Mouse (Mus musculus): Measurements from ENCODE around the gene Foxred1. TPM values are rescaled to one million over a fixed set of nuclear protein-coding genes. Genes with fewer than 3 reads are reported as not detected.

Foxred1 gene
- polyA plus RNA-seq, 1 experiment from 2014 or later: 37.0 TPM

DNA sequence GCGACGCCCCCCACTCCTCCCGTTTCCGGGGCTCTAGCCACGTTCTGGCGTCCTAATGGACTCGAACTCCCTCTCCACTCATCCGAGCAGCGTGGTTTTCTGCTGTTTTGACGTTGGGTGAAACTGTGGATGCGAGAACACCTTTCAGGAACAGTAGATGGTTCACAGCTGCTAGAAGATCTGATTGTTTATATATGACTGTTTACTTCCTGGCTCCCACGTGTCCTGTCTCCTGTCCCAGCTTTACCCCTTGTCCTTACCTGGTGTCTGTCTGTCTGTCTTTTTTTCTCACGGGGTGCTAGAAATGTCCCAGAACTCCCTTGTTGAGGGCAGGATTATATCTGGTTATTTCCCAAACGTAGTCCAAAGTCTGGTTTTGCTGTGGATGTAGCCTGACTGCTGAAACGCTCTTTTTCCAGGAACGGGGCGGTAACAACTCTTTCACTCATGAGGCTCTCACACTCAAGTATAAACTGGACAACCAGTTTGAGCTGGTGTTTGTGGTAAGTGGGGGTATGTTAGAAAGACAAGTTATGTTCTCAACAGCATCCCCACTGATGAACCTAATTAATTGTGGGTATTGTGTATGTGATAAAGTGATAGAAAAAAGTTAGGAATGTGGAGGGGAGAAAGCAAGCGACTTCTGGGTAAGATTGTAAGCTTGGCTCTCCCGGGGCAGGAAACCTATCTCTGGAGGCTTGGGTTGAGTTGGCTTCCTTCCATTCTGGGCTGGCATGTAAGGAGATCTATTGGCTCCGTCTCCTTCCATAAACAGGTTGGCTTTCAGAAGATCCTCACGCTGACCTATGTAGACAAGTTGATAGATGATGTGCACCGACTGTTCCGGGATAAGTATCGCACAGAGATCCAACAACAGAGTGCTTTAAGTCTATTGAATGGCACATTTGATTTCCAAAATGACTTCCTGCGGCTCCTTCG, 987 bp upstream of the Foxred1 start:
- 32% methylated on average over 26 of the region's 26 CpGs for WGBS
- ATAC-seq (ENCODE audit: insufficient number of reproducible peaks, low FRiP score, low TSS enrichment, low read depth): no peak
- Histone ChIP-seq H3K4me2 (peak overlapping the region; percentile 74), H3K9me3 (no peaks in the 10 kb centered on the region), H3K4me1 (peaks cover 17% of the 10 kb centered on the region), H3K36me3 (peaks cover 68% of the 10 kb centered on the region), H3K27me3 (no peaks in the 10 kb centered on the region), H3K27ac (peak overlapping the region; percentile 82), H3K9ac (peak overlapping the region; percentile 78), H3K4me3 (peak overlapping the region; percentile 83)

DNA sequence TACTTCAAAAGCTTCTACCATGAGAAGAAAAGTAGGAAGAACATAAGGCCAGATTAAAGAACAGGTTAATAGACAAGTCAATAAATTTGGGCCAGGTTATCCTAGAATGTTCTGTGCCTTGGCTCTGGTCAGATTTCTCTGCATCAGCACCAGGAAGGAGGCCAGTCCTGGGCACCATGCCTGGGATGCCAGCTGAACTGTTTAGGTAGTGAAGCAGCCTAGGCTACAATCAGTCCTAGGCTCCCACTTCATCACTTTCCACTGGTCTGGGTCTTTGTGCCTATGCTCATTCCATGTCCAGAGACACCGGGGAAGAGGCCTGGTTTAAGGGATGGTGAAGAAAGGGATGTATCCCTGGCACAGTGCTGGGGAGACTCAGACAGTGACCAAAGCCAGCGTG, 6.4 kb downstream of the Foxred1 start:
- Histone ChIP-seq H3K4me3 (no peak overlapping the region), H3K9me3 (no peaks in the 10 kb centered on the region), H3K27me3 (no peaks in the 10 kb centered on the region), H3K9ac (no peak overlapping the region), H3K36me3 (peaks cover 50% of the 10 kb centered on the region), H3K4me1 (peaks cover 12% of the 10 kb centered on the region), H3K27ac (no peak overlapping the region), H3K4me2 (no peak overlapping the region)
- no peak for ATAC-seq (ENCODE audit: insufficient number of reproducible peaks, low FRiP score, low TSS enrichment, low read depth)
- 94% methylated on average over 2 of the region's 2 CpGs for WGBS

DNA sequence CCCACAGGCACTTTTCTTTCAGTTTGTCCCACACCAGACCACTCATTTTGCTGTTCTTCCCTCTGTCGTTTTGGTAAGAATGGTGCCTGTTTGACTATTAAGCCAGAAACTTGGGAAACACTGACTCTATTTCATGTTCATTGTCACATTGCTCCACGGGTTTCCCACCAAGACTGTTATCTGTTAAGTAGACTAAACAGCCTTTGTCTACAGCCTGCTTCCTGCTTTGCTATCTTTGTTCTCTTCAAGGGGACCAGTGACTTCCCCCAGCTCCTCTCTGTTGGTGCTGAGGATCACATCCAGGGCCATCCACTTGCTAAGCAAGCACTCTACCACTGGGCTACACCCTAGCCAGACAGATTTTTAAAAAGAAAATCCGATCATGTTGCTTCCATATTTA, 7.3 kb downstream of the Foxred1 start:
- peaks cover 18% of the 10 kb centered on the region for H3K4me1 ChIP-seq
- ATAC-seq (ENCODE audit: insufficient number of reproducible peaks, low FRiP score, low TSS enrichment, low read depth): no peak
- H3K4me2 ChIP-seq: no peak overlapping the region
- no peak overlapping the region for H3K9ac ChIP-seq
- H3K27ac ChIP-seq: no peak overlapping the region
- H3K9me3 ChIP-seq: no peaks in the 10 kb centered on the region
- no peaks in the 10 kb centered on the region for H3K27me3 ChIP-seq
- peaks cover 44% of the 10 kb centered on the region for H3K36me3 ChIP-seq
- WGBS: 58% methylated on average over 3 of the region's 3 CpGs
- H3K4me3 ChIP-seq: no peak overlapping the region

DNA sequence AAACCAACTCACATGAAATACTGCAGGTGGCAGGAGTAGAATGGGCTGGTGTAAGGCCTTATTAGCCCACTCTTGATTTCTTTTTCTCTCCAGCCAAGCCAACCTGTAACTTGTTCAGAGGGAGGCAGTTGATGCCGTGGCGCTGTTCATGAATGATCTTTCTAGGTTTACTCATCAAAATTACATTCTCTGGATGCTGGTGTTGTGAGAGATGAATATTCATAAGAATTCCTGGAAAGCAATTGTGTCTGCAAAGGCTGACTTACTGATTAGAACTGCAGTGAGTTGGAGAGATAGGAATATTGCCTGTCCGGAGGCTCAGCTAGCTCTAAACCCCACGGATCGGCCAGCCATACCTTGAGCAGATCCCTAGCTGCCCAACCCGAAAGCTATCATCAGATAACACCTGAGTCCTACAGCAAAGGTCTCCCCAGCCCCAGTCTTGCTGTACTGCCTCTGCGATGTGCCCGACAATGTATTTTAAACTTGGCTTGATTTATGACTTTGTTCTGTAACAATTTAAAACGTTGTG, 10.3 kb downstream of the Foxred1 start:
- peaks cover 15% of the 10 kb centered on the region for H3K36me3 ChIP-seq
- H3K4me2 ChIP-seq: peak overlapping the region; percentile 70
- H3K27me3 ChIP-seq: no peaks in the 10 kb centered on the region
- no peak overlapping the region for H3K27ac ChIP-seq
- H3K9ac ChIP-seq: no peak overlapping the region
- 54% methylated on average over 9 of the region's 9 CpGs for WGBS
- peaks cover 20% of the 10 kb centered on the region for H3K4me1 ChIP-seq
- H3K9me3 ChIP-seq: no peaks in the 10 kb centered on the region
- H3K4me3 ChIP-seq: peak overlapping the region; percentile 71
- ATAC-seq (ENCODE audit: insufficient number of reproducible peaks, low FRiP score, low TSS enrichment, low read depth): no peak

DNA sequence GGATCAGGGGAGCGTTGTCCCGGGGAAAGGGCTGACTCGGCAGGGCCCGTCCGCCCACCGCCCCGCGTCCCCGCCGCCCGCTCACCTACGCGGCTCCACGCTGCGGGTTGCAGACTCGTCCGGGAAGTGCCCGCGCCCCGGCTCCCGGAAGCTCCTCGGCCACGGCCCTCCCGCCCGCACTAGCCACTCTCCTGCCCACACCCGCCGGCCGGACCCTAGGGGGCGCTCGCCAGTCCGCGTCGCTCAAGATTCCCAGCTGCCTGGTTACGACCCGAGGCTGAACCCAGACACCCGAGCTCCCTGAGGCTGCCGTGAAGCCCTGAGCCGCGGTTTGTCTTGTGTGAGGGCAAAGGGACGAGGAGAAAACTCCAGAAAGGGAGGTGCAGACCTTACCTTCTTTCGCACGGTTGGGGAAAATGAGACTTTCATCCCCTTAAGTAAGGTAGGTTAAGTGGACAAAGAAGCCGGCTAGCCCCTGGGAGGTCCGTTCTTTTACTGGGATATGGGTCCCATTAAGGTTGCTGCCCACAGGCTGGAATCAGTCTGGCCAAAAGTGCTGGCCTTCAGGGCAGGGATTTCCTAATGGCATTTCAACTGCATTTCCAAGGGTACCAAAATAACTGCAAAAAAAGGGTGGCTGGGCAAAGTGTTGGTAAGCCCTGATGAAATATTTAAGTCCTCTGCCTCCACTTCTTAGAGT, 10.9 kb downstream of the Foxred1 start, which contains the start of the genes Srpr and Tirap:
TSS of gene Srpr (plus strand) at position 404 of the 700 bp plus-strand sequence.
TSS of gene Tirap (minus strand) at position 520 of the 700 bp plus-strand sequence.
- Histone ChIP-seq H3K36me3 (peaks cover 8% of the 10 kb centered on the region), H3K9ac (peak within 1 kb of the TSS; percentile 68), H3K4me1 (peaks cover 20% of the 10 kb centered on the region), H3K9me3 (no peaks in the 10 kb centered on the region), H3K4me2 (peak within 1 kb of the TSS; percentile 70), H3K27me3 (no peaks in the 10 kb centered on the region), H3K27ac (peak within 1 kb of the TSS; percentile 74), H3K4me3 (peak within 1 kb of the TSS; percentile 71)
- WGBS: 0% methylated on average over 36 of the region's 44 CpGs
- peak; percentile 84 for ATAC-seq (ENCODE audit: insufficient number of reproducible peaks, low FRiP score, low TSS enrichment, low read depth)

DNA sequence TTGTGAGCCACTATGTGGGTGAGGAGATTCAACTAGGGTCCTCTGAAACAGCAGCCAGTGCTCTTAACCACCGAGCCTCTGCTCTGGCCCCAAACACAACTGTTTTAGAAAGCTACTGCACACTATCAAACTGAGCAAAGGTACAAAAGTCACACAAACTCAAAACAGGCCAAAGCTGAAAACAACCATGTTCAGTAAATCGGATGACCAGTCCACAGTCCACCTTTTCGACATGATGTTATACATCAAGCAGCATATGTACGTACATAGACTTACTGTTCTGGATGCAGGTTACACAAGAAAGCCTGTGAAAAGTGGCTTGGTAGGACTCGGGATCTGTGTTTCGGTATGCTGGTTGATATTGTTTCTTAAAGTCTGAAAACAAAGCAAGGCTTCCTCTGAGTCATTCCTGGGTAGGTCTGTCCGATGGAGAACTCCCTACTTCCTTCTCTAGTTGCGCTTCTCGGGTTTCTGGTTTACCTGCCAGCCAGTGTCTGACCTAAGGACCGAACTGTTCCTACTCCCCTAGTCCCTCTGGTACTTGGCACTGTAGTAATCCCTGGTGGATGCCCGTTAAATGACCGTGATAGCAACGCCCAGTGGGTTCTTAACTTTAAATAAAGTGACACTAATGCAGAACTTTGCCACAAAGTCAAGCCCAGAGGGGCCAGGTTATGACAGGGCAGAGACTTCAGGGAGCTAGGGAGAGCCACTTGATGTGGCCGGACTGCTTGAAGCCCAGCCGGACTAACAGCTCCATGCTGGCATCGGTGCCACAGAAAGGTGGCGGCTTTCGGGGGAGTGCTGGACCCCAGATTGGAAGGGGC, 11.7 kb downstream of the Foxred1 start:
- Histone ChIP-seq H3K36me3 (peaks cover under 1% of the 10 kb centered on the region; the same call in 1 of the 2 replicates), H3K9ac (peak overlapping the region; percentile 68), H3K4me2 (peak overlapping the region; percentile 70), H3K4me3 (peak overlapping the region; percentile 71), H3K4me1 (peaks cover 20% of the 10 kb centered on the region), H3K9me3 (no peaks in the 10 kb centered on the region), H3K27ac (peak overlapping the region; percentile 74), H3K27me3 (no peaks in the 10 kb centered on the region)
- ATAC-seq (ENCODE audit: insufficient number of reproducible peaks, low FRiP score, low TSS enrichment, low read depth): peak; percentile 35; the same call in 1 of the 2 replicates
- WGBS: 23% methylated on average over 18 of the region's 18 CpGs

DNA sequence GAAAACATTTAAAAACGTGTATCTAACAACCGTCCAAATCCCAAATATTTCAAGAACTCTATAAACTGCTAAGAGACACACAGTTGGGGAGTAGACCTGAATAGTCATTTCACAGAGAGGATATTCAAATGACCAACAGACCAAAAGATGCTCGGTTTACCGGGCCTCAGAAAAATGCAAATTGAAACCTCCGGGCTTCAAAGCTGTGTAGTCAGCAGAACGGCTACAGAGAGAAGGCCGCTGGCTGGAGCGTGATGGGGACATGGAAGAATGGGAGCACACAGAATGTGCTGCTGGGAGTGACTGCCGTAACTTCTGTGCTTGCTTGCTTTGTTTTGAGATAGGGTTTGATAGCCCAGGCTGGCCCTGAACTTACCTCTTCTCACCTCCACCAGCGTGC, 12.5 kb downstream of the Foxred1 start:
- no peak overlapping the region for H3K4me3 ChIP-seq
- peaks cover 20% of the 10 kb centered on the region for H3K4me1 ChIP-seq
- no peaks in the 10 kb centered on the region for H3K27me3 ChIP-seq
- no peak overlapping the region for H3K27ac ChIP-seq
- no peak overlapping the region for H3K4me2 ChIP-seq
- no peak for ATAC-seq (ENCODE audit: insufficient number of reproducible peaks, low FRiP score, low TSS enrichment, low read depth)
- no peaks in the 10 kb centered on the region for H3K9me3 ChIP-seq
- 0 out of 2 replicates have a peak, but pooled peaks cover under 1% of the 10 kb centered on the region for H3K36me3 ChIP-seq
- H3K9ac ChIP-seq: no peak overlapping the region
- 76% methylated on average over 10 of the region's 10 CpGs for WGBS

DNA sequence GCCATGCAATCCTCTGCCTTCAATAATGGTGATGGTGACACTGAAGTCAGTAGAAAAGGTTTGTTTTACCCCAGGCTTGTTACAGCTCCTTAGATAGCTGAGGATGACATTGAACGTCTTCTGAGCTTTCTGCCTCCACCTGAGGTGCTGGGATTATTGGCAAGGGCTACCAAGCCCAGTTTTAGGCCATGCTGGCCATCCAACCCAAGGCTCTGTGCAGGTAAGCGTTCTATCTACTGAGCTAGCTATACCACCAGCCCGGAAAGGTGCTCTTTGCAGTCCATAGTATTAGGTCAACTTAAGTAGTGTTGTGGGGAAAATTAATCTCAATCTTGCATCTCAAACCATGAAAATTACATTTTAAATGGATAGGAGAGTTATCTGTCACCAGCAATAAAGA, 13.2 kb downstream of the Foxred1 start:
- H3K4me2 ChIP-seq: no peak overlapping the region
- peaks cover 20% of the 10 kb centered on the region for H3K4me1 ChIP-seq
- H3K27me3 ChIP-seq: no peaks in the 10 kb centered on the region
- H3K9me3 ChIP-seq: no peaks in the 10 kb centered on the region
- H3K4me3 ChIP-seq: no peak overlapping the region
- ATAC-seq (ENCODE audit: insufficient number of reproducible peaks, low FRiP score, low TSS enrichment, low read depth): no peak
- H3K27ac ChIP-seq: no peak overlapping the region
- H3K36me3 ChIP-seq: 0 out of 2 replicates have a peak, but pooled peaks cover 3% of the 10 kb centered on the region
- H3K9ac ChIP-seq: no peak overlapping the region
- 91% methylated on average over 3 of the region's 3 CpGs for whole genome bisulfite sequencing

DNA sequence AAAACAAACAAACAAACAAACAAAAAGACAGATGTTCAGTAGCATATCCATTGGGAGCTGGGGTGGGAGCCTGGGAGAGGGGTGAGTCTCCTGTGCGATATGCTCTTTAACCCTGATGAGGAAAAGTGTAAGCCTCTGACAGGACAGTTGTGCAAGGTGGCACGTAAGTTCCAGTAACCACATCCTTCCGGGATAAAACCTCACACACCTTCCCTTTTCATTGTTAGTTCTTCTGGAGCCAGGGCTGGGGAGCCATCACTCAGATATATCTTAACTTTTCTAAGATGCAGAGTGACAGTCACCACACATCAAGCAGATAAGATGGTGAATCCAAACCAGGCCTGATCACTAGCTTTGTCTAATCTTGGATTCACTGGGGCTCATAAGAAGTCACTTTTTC, 16.8 kb downstream of the Foxred1 start:
- Histone ChIP-seq H3K4me3 (no peak overlapping the region), H3K9ac (no peak overlapping the region), H3K36me3 (peaks cover 19% of the 10 kb centered on the region; the same call in 1 of the 2 replicates), H3K27me3 (no peaks in the 10 kb centered on the region), H3K4me2 (no peak overlapping the region), H3K4me1 (peaks cover 6% of the 10 kb centered on the region; the same call in 1 of the 2 replicates), H3K9me3 (no peaks in the 10 kb centered on the region), H3K27ac (no peak overlapping the region)
- 95% methylated on average over 3 of the region's 3 CpGs for WGBS
- no peak for ATAC-seq (ENCODE audit: insufficient number of reproducible peaks, low FRiP score, low TSS enrichment, low read depth)

DNA sequence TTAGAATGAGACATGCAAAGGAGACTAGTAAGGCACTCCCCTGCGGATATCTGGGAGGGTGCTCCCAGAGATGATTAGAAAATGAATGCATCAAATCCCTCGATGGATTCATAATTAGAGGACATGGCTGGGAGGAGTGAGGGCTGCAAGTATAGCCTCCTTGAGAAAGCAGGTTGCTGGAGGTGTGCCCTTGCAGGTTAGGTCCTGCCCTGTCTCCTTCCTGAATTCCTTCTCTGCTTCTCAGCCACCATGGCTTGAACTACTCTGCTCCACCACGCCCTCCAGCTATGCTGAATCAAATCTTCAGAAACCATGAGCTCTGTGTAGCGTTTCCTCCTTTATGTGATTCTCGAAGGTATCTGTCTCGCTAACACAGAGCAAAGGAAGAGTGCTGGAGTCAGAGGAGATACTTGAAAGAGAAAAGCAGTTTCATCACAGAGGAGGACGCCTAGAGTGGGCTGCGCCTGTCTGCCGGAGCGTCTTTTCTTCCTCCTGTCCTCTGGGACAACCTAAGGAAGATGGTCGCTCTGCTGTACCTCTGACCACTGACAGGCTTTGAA, 17.8 kb downstream of the Foxred1 start:
- Histone ChIP-seq H3K36me3 (peaks cover 26% of the 10 kb centered on the region; the same call in 1 of the 2 replicates), H3K4me2 (no peak overlapping the region), H3K27me3 (no peaks in the 10 kb centered on the region), H3K4me1 (no peaks in the 10 kb centered on the region), H3K4me3 (no peak overlapping the region), H3K27ac (no peak overlapping the region), H3K9me3 (no peaks in the 10 kb centered on the region), H3K9ac (no peak overlapping the region)
- 73% methylated on average over 11 of the region's 11 CpGs for WGBS
- no peak for ATAC-seq (ENCODE audit: insufficient number of reproducible peaks, low FRiP score, low TSS enrichment, low read depth)

DNA sequence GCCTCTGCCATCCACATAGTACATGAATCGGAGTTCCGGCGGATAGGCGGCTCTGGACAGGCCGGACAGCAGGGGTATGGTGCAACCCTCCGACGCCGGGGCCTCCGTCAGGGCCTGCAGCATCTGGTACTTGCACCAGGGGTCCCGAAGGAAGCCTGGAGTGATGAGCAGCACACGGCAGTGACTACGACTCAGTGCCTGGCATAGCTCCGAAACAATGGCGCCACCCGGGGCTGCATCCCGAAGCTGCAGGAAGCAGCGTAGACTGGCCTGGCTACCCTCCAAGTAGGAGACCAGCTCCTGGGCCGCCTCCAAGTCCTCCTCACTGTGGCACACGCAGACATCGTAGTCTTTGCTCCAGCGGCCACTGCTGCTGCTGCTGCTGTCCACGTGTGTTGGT, 22.2 kb downstream of the Foxred1 start:
- Histone ChIP-seq H3K36me3 (peaks cover 37% of the 10 kb centered on the region), H3K27ac (no peak overlapping the region), H3K4me1 (no peaks in the 10 kb centered on the region), H3K9me3 (no peaks in the 10 kb centered on the region), H3K27me3 (no peaks in the 10 kb centered on the region), H3K4me2 (no peak overlapping the region), H3K4me3 (no peak overlapping the region), H3K9ac (no peak overlapping the region)
- 0 out of 2 replicates have a peak, but pooled peaks have one; percentile 30 for ATAC-seq (ENCODE audit: insufficient number of reproducible peaks, low FRiP score, low TSS enrichment, low read depth)
- WGBS: 75% methylated on average over 22 of the region's 22 CpGs

Measured in limb, embryonic 15.5 days (tissue).